Mouse (Mus musculus): ENCODE measurements around the gene Cdh12. TPM values are rescaled to one million over a fixed set of nuclear protein-coding genes. Genes with fewer than 3 reads are reported as not detected.

Gene Cdh12
- total and polyA plus RNA-seq, 3 experiments: not detected

DNA sequence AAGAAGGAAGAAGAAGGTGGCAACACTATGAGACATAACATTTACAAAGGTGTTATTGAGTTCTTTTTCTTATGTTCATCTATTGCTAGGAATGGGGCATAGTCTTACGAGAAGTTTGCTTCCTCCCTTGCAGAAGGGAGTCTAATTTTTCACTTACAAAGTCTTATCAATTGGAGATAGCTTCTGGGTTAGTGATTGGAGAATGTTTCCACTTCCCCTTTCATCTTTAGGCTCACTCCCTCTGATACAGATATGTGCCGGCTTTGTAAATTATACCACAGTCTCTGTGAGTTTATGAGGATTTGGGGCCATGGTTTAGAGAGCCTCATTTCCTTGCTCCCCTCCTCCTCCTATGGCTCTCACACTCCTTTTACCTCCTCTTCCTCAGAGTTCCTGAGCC, 1009.0 kb downstream of the Cdh12 start:
- Histone ChIP-seq H3K4me3 (ENCODE audit: control insufficient read depth in 1 of 2, insufficient read depth in 1 of 2, low read depth in 2 of 2, low read length in 2 of 2) (no peak overlapping the region), H3K36me3 (ENCODE audit: control insufficient read depth in 1 of 2, insufficient read depth in 2 of 2, low read length in 2 of 2) (peaks cover 0 to 2% of the 10 kb centered on the region in 2 experiments; a peak in 1 of 4 replicates), H3K27ac (ENCODE audit: control insufficient read depth, low read depth, low read length) (no peak overlapping the region), H3K79me2 (ENCODE audit: control insufficient read depth, insufficient read depth, low read length, poor library complexity) (no peaks in the 10 kb centered on the region), H3K27me3 (ENCODE audit: control insufficient read depth in 1 of 2, insufficient read depth in 2 of 2, low read length in 2 of 2) (no peaks in the 10 kb centered on the region), H3K9ac (ENCODE audit: control insufficient read depth, low read depth, low read length, poor library complexity, severe bottlenecking) (no peak overlapping the region), H3K4me1 (ENCODE audit: control insufficient read depth in 1 of 2, insufficient read depth in 2 of 2, low read length in 2 of 2) (0 out of 4 replicates have a peak, but pooled peaks cover 0 to 5% of the 10 kb centered on the region in 2 experiments), H3K9me3 (replicated peaks; ENCODE audit: insufficient read depth, low read length) (no peaks in the 10 kb centered on the region)
- TF ChIP-seq POLR2A (IDR thresholded peaks at IDR 0.05; ENCODE audit: control insufficient read depth in 1 of 2, insufficient read depth in 1 of 2, low read depth in 1 of 2, low read length in 2 of 2, poor library complexity in 1 of 2): no peak
- TF ChIP-seq GABPA (IDR thresholded peaks at IDR 0.05; ENCODE audit: low read depth, low read length): no peak
- no peak for TF ChIP-seq E2F4 (IDR thresholded peaks at IDR 0.05; ENCODE audit: borderline replicate concordance, low read depth, low read length)
- TF ChIP-seq RCOR1 (IDR thresholded peaks at IDR 0.05; ENCODE audit: low read depth, low read length): peak; percentile 81; the same call in 1 of the 2 replicates
- no peak for TF ChIP-seq MAFK (IDR thresholded peaks at IDR 0.05; ENCODE audit: borderline replicate concordance, low read depth, low read length)
- peak; percentile 40 to 76; a peak in 3 of 4 replicates for TF ChIP-seq EP300 (IDR thresholded peaks at IDR 0.05; ENCODE audit: low read depth in 1 of 2, low read length in 2 of 2)
- no peak for TF ChIP-seq ZC3H11A (IDR thresholded peaks at IDR 0.05; ENCODE audit: low read depth, low read length)
- TF ChIP-seq ZNF384 (IDR thresholded peaks at IDR 0.05; ENCODE audit: low read depth, low read length): no peak
- no peak for TF ChIP-seq SMC3 (IDR thresholded peaks at IDR 0.05; ENCODE audit: low read depth, low read length)
- no peak for TF ChIP-seq MXI1 (IDR thresholded peaks at IDR 0.05; ENCODE audit: low read depth, low read length)
- TF ChIP-seq GATA1 (IDR thresholded peaks at IDR 0.05; ENCODE audit: low read depth, low read length): peak; percentile 93
- TF ChIP-seq POLR2AphosphoS5 (IDR thresholded peaks at IDR 0.05; ENCODE audit: borderline replicate concordance, low read depth, low read length): no peak
- TF ChIP-seq MAZ (IDR thresholded peaks at IDR 0.05; ENCODE audit: low read depth, low read length): no peak
- TF ChIP-seq ZMIZ1 (IDR thresholded peaks at IDR 0.05; ENCODE audit: low read depth, low read length): no peak
- TF ChIP-seq CTCF (IDR thresholded peaks at IDR 0.05 in 2 of 3, conservative IDR thresholded peaks at IDR 0.05 in 1 of 3; ENCODE audit: control insufficient read depth in 1 of 3, insufficient read depth in 1 of 3, low read depth in 2 of 3, low read length in 3 of 3, poor library complexity in 1 of 3, severe bottlenecking in 1 of 3): no peak
- no peak for TF ChIP-seq CHD2 (IDR thresholded peaks at IDR 0.05; ENCODE audit: low read length)
- TF ChIP-seq JUND (IDR thresholded peaks at IDR 0.05; ENCODE audit: low read depth, low read length): no peak
- no peak for TF ChIP-seq TBP (IDR thresholded peaks at IDR 0.05; ENCODE audit: low read depth, low read length)
- no peak for TF ChIP-seq NELFE (IDR thresholded peaks at IDR 0.05; ENCODE audit: low read depth, low read length)
- no peak for TF ChIP-seq USF2 (IDR thresholded peaks at IDR 0.05; ENCODE audit: borderline replicate concordance in 1 of 2, insufficient read depth in 1 of 2, low read depth in 1 of 2, low read length in 2 of 2)
- no peak for TF ChIP-seq MEF2A (IDR thresholded peaks at IDR 0.05; ENCODE audit: extremely low read depth, insufficient replicate concordance, low read depth, low read length, poor library complexity, severe bottlenecking)
- TF ChIP-seq MYB (IDR thresholded peaks at IDR 0.05; ENCODE audit: low read depth, low read length): no peak
- TF ChIP-seq BHLHE40 (IDR thresholded peaks at IDR 0.05; ENCODE audit: borderline replicate concordance, low read depth, low read length): no peak
- TF ChIP-seq MYC (IDR thresholded peaks at IDR 0.05; ENCODE audit: low read depth, low read length): no peak
- no peak; the same call in 1 of the 2 replicates for TF ChIP-seq TCF12 (IDR thresholded peaks at IDR 0.05; ENCODE audit: low read depth, low read length)
- TF ChIP-seq ELF1 (IDR thresholded peaks at IDR 0.05; ENCODE audit: low read depth, low read length): no peak
- 0 out of 2 replicates have a peak, but pooled peaks have one; percentile 19 for TF ChIP-seq ETS1 (IDR thresholded peaks at IDR 0.05; ENCODE audit: low read depth, low read length)
- TF ChIP-seq NRF1 (IDR thresholded peaks at IDR 0.05; ENCODE audit: insufficient read depth, low read depth, low read length, poor library complexity, severe bottlenecking): no peak
- TF ChIP-seq POLR2AphosphoS2 (IDR thresholded peaks at IDR 0.05; ENCODE audit: low read length): no peak
- TF ChIP-seq RAD21 (IDR thresholded peaks at IDR 0.05; ENCODE audit: low read depth, low read length): no peak
- TF ChIP-seq ZKSCAN1 (IDR thresholded peaks at IDR 0.05; ENCODE audit: low read depth, low read length): no peak
- TF ChIP-seq UBTF (IDR thresholded peaks at IDR 0.05; ENCODE audit: borderline replicate concordance, insufficient read depth, low read depth, low read length): no peak
- no peak for TF ChIP-seq HCFC1 (IDR thresholded peaks at IDR 0.05; ENCODE audit: low read depth, low read length)
- no peak for TF ChIP-seq KAT2A (conservative IDR thresholded peaks at IDR 0.05; ENCODE audit: low read depth, low read length)
- no peak for TF ChIP-seq TAL1 (IDR thresholded peaks at IDR 0.05; ENCODE audit: low read length)
- TF ChIP-seq SIN3A (IDR thresholded peaks at IDR 0.05; ENCODE audit: low read length): no peak
- DNase-seq (ENCODE audit: low read depth, low spot score): peak; percentile 72

All from MEL (cell line).